In genomic region chr19:6299450-6300267, GRCm38 (mm10) we compare ENCODE assay signal across 9 mouse cellular contexts. TPM values are rescaled to one million over a fixed set of nuclear protein-coding genes. Genes with fewer than 3 reads are reported as not detected.
DNase-seq lines count a peak whose midpoint lies in the region; ATAC-seq lines count a peak whose summit lies in the region.
"Had no signal": no experiment of that assay in that cellular context is flagged by ENCODE, and none has a peak within 500 bp of the region (broad histone marks: within the 10 kb centered on the region; RNA-seq: fewer than 3 reads in every experiment).

No protein-coding gene starts in this region.

- H3K4me2 ChIP-seq in embryonic facial prominence, embryonic 14.5 days (ENCODE audit: low read depth, low read length), result no peak overlapping the region

- H3K9me3 ChIP-seq in embryonic facial prominence, embryonic 14.5 days (ENCODE audit: control insufficient read depth, low read length), result no peaks in the 10 kb centered on the region

- H3K4me1 ChIP-seq in embryonic facial prominence, embryonic 14.5 days (ENCODE audit: control insufficient read depth, insufficient read depth, low read length), result 0 out of 2 replicates have a peak, but pooled peaks cover 4% of the 10 kb centered on the region

- 92% methylated on average over 5 of the region's 7 CpGs for WGBS in embryonic facial prominence, embryonic 14.5 days

- DNase-seq in kidney, adult 18-20 months, result peak; percentile 12
- DNase-seq in kidney, adult 8-10 months, result no peak
- no peak for DNase-seq in embryonic facial prominence, embryonic 14.5 days (ENCODE audit: low spot score)
- DNase-seq in kidney, postnatal 10 days, result peak; percentile 45
- no peak for DNase-seq in cerebellum, adult 8-10 months
- no peak for DNase-seq in thymus, postnatal 10 days (ENCODE audit: low spot score in 2 of 2)
- no peak for DNase-seq in testis, postnatal 10 days (ENCODE audit: low spot score)
- DNase-seq: thymus, postnatal 14 days had no signal

- ATAC-seq in embryonic facial prominence, embryonic 14.5 days (ENCODE audit: low read depth), result no peak
- 0 out of 2 replicates have a peak, but pooled peaks have one; percentile 13 for ATAC-seq in megakaryocyte progenitor cell, adult 5-6 weeks (replicated peaks; ENCODE audit: poor library complexity)

- H3K9ac ChIP-seq in embryonic facial prominence, embryonic 14.5 days (ENCODE audit: low read depth, low read length), result no peak overlapping the region

- no peak overlapping the region for H3K4me3 ChIP-seq in embryonic facial prominence, embryonic 14.5 days (ENCODE audit: low read depth, low read length)

- peak overlapping the region; percentile 44; the same call in 1 of the 2 replicates for H3K27ac ChIP-seq in embryonic facial prominence, embryonic 14.5 days (replicated peaks; ENCODE audit: low read depth, low read length)

- no peaks in the 10 kb centered on the region for H3K27me3 ChIP-seq in embryonic facial prominence, embryonic 14.5 days (replicated peaks; ENCODE audit: control insufficient read depth, insufficient read depth, low read length)

- peaks cover 53% of the 10 kb centered on the region for H3K36me3 ChIP-seq in embryonic facial prominence, embryonic 14.5 days (ENCODE audit: control insufficient read depth, insufficient read depth, low read length)

RNA-seq across cellular contexts. Expression of gene Cdc42bpg, which starts 6.6 kb away (rescaled TPM):
- polyA plus RNA-seq in embryonic facial prominence, embryonic 14.5 days (2014; fragmentation: Nextera tagmentation; extraction: Ambion mirVana), result 1.5 and 1.6 TPM in 2 replicates
- 1.3 and 2.0 TPM in 2 replicates for total RNA-seq in megakaryocyte progenitor cell, adult 5-6 weeks (2015)
- 3.2 and 3.5 TPM in 2 replicates for total RNA-seq in megakaryocyte progenitor cell, adult 5-6 weeks (2017)

RNA-seq across cellular contexts. Expression of gene Ehd1, which starts 23.1 kb away (rescaled TPM):
- polyA plus RNA-seq in embryonic facial prominence, embryonic 14.5 days (2014; fragmentation: Nextera tagmentation; extraction: Ambion mirVana), result 68.4 and 68.6 TPM in 2 replicates
- 11.8 and 14.4 TPM in 2 replicates for total RNA-seq in megakaryocyte progenitor cell, adult 5-6 weeks (2015)
- total RNA-seq in megakaryocyte progenitor cell, adult 5-6 weeks (2017), result 39.4 and 40.9 TPM in 2 replicates

RNA-seq across cellular contexts. Expression of gene Men1, which starts 35.1 kb away (rescaled TPM):
- 54.2 and 61.5 TPM in 2 replicates for polyA plus RNA-seq in embryonic facial prominence, embryonic 14.5 days (2014; fragmentation: Nextera tagmentation; extraction: Ambion mirVana)
- 22.9 and 23.6 TPM in 2 replicates for total RNA-seq in megakaryocyte progenitor cell, adult 5-6 weeks (2015)
- 27.2 and 27.9 TPM in 2 replicates for total RNA-seq in megakaryocyte progenitor cell, adult 5-6 weeks (2017)

RNA-seq across cellular contexts. Expression of gene Map4k2, which starts 41.3 kb away (rescaled TPM):
- 9.8 and 9.9 TPM in 2 replicates for polyA plus RNA-seq in embryonic facial prominence, embryonic 14.5 days (2014; fragmentation: Nextera tagmentation; extraction: Ambion mirVana)
- 15.8 and 16.3 TPM in 2 replicates for total RNA-seq in megakaryocyte progenitor cell, adult 5-6 weeks (2015)
- 30.5 and 45.4 TPM in 2 replicates for total RNA-seq in megakaryocyte progenitor cell, adult 5-6 weeks (2017)

RNA-seq across cellular contexts. Expression of gene Atg2a, which starts 58.2 kb away (rescaled TPM):
- polyA plus RNA-seq in embryonic facial prominence, embryonic 14.5 days (2014; fragmentation: Nextera tagmentation; extraction: Ambion mirVana), result 10.6 and 11.1 TPM in 2 replicates
- total RNA-seq in megakaryocyte progenitor cell, adult 5-6 weeks (2015), result 9.2 and 9.4 TPM in 2 replicates
- total RNA-seq in megakaryocyte progenitor cell, adult 5-6 weeks (2017), result 6.4 and 8.1 TPM in 2 replicates

Comparison
In these comparisons a context has a peak if more than half of its experiments do, and no peak if none do; other contexts are left out.
1. DNase-seq: peak in kidney, adult 18-20 months (single experiment) and kidney, postnatal 10 days (single experiment); none in kidney, adult 8-10 months (0 of 2), embryonic facial prominence, embryonic 14.5 days (single experiment), cerebellum, adult 8-10 months (single experiment), thymus, postnatal 10 days (0 of 2) and testis, postnatal 10 days (single experiment).